8 mouse cellular contexts compared by ENCODE assay signal in the genomic region with DNA sequence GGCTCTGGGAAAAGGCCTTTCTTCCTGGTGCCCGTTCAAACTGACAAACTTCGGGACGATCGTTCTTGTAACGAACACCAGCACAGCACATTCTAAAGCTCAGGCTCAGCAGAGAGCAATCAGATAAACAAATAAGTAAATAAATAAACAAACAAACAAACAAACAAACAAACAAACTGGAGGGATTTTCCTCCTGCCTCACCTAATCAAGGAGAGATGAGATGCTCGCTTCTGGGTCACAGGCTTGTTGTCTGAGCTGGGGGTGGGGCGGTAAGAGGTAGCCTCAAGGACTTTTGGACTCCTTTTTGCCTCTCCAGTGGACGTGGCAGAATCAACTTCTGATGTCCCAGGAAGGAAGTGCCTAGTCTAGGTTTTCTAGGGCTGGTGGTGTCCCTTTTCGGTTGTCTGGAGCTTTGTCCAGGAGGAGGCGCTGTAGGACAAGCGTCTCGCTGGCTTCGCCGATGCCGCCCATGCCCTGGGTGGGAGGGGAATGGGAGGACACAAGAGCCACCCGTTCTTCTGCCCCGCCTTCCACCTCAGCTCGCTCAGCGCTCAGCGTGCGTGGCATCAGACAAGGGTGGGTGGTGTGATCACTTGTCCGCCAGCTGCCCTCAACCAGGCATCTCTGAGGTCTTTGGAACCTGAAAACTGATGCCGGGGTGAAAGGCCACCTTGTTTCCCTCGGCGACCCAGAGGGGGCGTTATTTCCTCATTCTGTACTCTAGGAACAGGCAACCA. TPM values are rescaled to one million over a fixed set of nuclear protein-coding genes. Genes with fewer than 3 reads are reported as not detected.
DNase-seq lines count a peak whose midpoint lies in the region; ATAC-seq and TF ChIP-seq lines count a peak whose summit lies in the region.

No protein-coding gene starts in this region.

- peak overlapping the region; percentile 23; the same call in 1 of the 2 replicates for H3K4me3 ChIP-seq in layer of hippocampus, adult 2 months
- peak overlapping the region; percentile 21; the same call in 1 of the 2 replicates for H3K4me3 ChIP-seq in lung, embryonic 14.5 days (ENCODE audit: low read depth, low read length)

- no peak overlapping the region for H3K9ac ChIP-seq in lung, embryonic 14.5 days

- H3K36me3 ChIP-seq in lung, embryonic 14.5 days (ENCODE audit: insufficient read depth) = no peaks in the 10 kb centered on the region

- no peak overlapping the region for H3K27ac ChIP-seq in layer of hippocampus, adult 2 months
- no peak overlapping the region for H3K27ac ChIP-seq in lung, embryonic 14.5 days (ENCODE audit: low read depth)

- peak; percentile 73; the same call in 1 of the 2 replicates for ATAC-seq in frontal cortex, adult (ENCODE audit: low TSS enrichment)
- peak; percentile 80 to 93 for ATAC-seq in hematopoietic stem cell, adult 5-6 weeks (replicated peaks in 1 of 2; ENCODE audit: insufficient read depth in 1 of 2, low FRiP score in 2 of 2, low TSS enrichment in 1 of 2, low read depth in 1 of 2, poor library complexity in 2 of 2, severe bottlenecking in 2 of 2)
- ATAC-seq in lung, embryonic 14.5 days (ENCODE audit: insufficient read depth) = peak; percentile 81

- peak; percentile 70 for DNase-seq in MEL-GATA-1-ER (ENCODE audit: extremely low read depth, low read depth)
- peak; percentile 42 to 58 for DNase-seq in cerebellum, adult 18-20 months
- DNase-seq in layer of hippocampus, adult 2 months (ENCODE audit: low spot score in 2 of 2) = peak; percentile 54 to 80
- DNase-seq in lung, embryonic 14.5 days = peak; percentile 96
- peak; percentile 91 for DNase-seq in ovary, postnatal 36 days (ENCODE audit: low spot score)
- peak; percentile 80 for DNase-seq in urinary bladder, adult 2 months (ENCODE audit: low spot score)

- H3K4me2 ChIP-seq in lung, embryonic 14.5 days = peak overlapping the region; percentile 56

- WGBS in lung, embryonic 14.5 days = 5% methylated on average over 26 of the region's 26 CpGs

- H3K27me3 ChIP-seq in lung, embryonic 14.5 days (ENCODE audit: insufficient read depth, low read length) = peaks cover 96% of the 10 kb centered on the region

- no peaks in the 10 kb centered on the region for H3K9me3 ChIP-seq in lung, embryonic 14.5 days (ENCODE audit: low read depth, low read length)

- peak; percentile 89 for TF ChIP-seq CTCF in layer of hippocampus, adult 2 months (conservative IDR thresholded peaks at IDR 0.05)
- TF ChIP-seq CTCF in lung, embryonic 14.5 days (IDR thresholded peaks at IDR 0.05; ENCODE audit: low read depth) = peak; percentile 94

- no peaks in the 10 kb centered on the region for H3K4me1 ChIP-seq in lung, embryonic 14.5 days (ENCODE audit: insufficient read depth)

RNA-seq across cellular contexts. Expression of a gene that starts 3.9 kb away (rescaled TPM):
- total RNA-seq in hematopoietic stem cell, adult 5-6 weeks (2017) = not detected in 2 replicates
- total RNA-seq in layer of hippocampus, adult 2 months (2021) = not detected
- not detected in 2 replicates for polyA plus RNA-seq in lung, embryonic 14.5 days (2014; fragmentation: Nextera tagmentation; extraction: Ambion mirVana)
- polyA plus RNA-seq in urinary bladder, adult 2 months (2012; rRNA removed) = 39.2 and 61.2 TPM in 2 replicates

RNA-seq across cellular contexts. Expression of a gene that starts 3.9 kb away (rescaled TPM):
- total RNA-seq in hematopoietic stem cell, adult 5-6 weeks (2017) = not detected in 2 replicates
- total RNA-seq in layer of hippocampus, adult 2 months (2021) = not detected
- not detected in 2 replicates for polyA plus RNA-seq in lung, embryonic 14.5 days (2014; fragmentation: Nextera tagmentation; extraction: Ambion mirVana)
- 2.6 and 2.7 TPM in 2 replicates for polyA plus RNA-seq in urinary bladder, adult 2 months (2012; rRNA removed)

RNA-seq across cellular contexts. Expression of a gene that starts 10.9 kb away (rescaled TPM):
- total RNA-seq in hematopoietic stem cell, adult 5-6 weeks (2017) = not detected in 2 replicates
- not detected for total RNA-seq in layer of hippocampus, adult 2 months (2021)
- polyA plus RNA-seq in lung, embryonic 14.5 days (2014; fragmentation: Nextera tagmentation; extraction: Ambion mirVana) = not detected in 2 replicates
- polyA plus RNA-seq in urinary bladder, adult 2 months (2012; rRNA removed) = 8.8 and 10.0 TPM in 2 replicates

RNA-seq across cellular contexts. Expression of a gene that starts 11.3 kb away (rescaled TPM):
- total RNA-seq in hematopoietic stem cell, adult 5-6 weeks (2017) = not detected in 2 replicates
- not detected for total RNA-seq in layer of hippocampus, adult 2 months (2021)
- polyA plus RNA-seq in lung, embryonic 14.5 days (2014; fragmentation: Nextera tagmentation; extraction: Ambion mirVana) = 0.27 and 0.29 TPM in 2 replicates
- 19.5 and 23.1 TPM in 2 replicates for polyA plus RNA-seq in urinary bladder, adult 2 months (2012; rRNA removed)

RNA-seq across cellular contexts. Expression of a gene that starts 18.1 kb away (rescaled TPM):
- not detected in 2 replicates for total RNA-seq in hematopoietic stem cell, adult 5-6 weeks (2017)
- total RNA-seq in layer of hippocampus, adult 2 months (2021) = not detected
- polyA plus RNA-seq in lung, embryonic 14.5 days (2014; fragmentation: Nextera tagmentation; extraction: Ambion mirVana) = 0.13 TPM in 1 of 2 replicates, not detected in the other
- 9.1 and 12.2 TPM in 2 replicates for polyA plus RNA-seq in urinary bladder, adult 2 months (2012; rRNA removed)
